Mouse (Mus musculus) lung, postnatal 0 days (tissue): ENCODE results near the gene Fgd2. TPM values are rescaled to one million over a fixed set of nuclear protein-coding genes. Genes with fewer than 3 reads are reported as not detected.

Source experiments
- ATAC-seq: fragments of 200-750 bp; cut with Nextera tagmentation; 2 replicates; pipeline ENCODE4 v1.8.0; 2017; ENCODE audit warnings: moderate library complexity
- DNase-seq: peaks from one replicate; pipeline ENCODE4 v3.0.0-alpha.2; 2016; ENCODE audit warnings: low spot score
- H3K27ac ChIP-seq: fragments of 300-500 bp; sonication (generic); 2 replicates; pipeline ENCODE4 v1.5.1; 2014; ENCODE audit warnings: antibody characterized with exemption, mild to moderate bottlenecking, low read length, mixed read lengths
- H3K27me3 ChIP-seq: fragments of 300-500 bp; sonication (generic); replicated peaks from 2 replicates; pipeline ENCODE4 v1.6.1; 2014; ENCODE audit warnings: low read length, mixed read lengths; ENCODE audit not compliant: insufficient read depth
- H3K36me3 ChIP-seq: fragments of 300-500 bp; sonication (generic); 2 replicates; pipeline ENCODE4 v1.6.1; 2014; ENCODE audit warnings: low read length, mixed read lengths; ENCODE audit not compliant: insufficient read depth
- H3K4me1 ChIP-seq: fragments of 300-500 bp; sonication (generic); 2 replicates; pipeline ENCODE4 v1.6.1; 2014; ENCODE audit warnings: antibody characterized with exemption, low read depth, low read length, mixed read lengths; ENCODE audit not compliant: insufficient read depth
- H3K4me2 ChIP-seq: fragments of 300-500 bp; sonication (generic); replicated peaks from 2 replicates; pipeline ENCODE4 v1.6.1; 2014; ENCODE audit warnings: low read depth, mild to moderate bottlenecking, low read length, moderate library complexity, mixed read lengths
- H3K4me3 ChIP-seq: fragments of 300-500 bp; sonication (generic); 2 replicates; pipeline ENCODE4 v1.5.1; 2014; ENCODE audit warnings: low read depth, low read length
- H3K9ac ChIP-seq: fragments of 300-500 bp; sonication (generic); replicated peaks from 2 replicates; pipeline ENCODE4 v1.6.1; 2014; ENCODE audit warnings: low read depth, mild to moderate bottlenecking
- H3K9me3 ChIP-seq: fragments of 300-500 bp; sonication (generic); 2 replicates; pipeline ENCODE4 v1.6.1; 2016; ENCODE audit warnings: low read length, mixed read lengths
- CTCF ChIP-seq: IDR thresholded peaks from 2 replicates; pipeline ENCODE4 v1.5.1; 2016; ENCODE audit warnings: antibody characterized with exemption, mild to moderate bottlenecking
- EP300 ChIP-seq: IDR thresholded peaks from 2 replicates; pipeline ENCODE4 v1.6.1; 2016; ENCODE audit warnings: antibody characterized with exemption, mild to moderate bottlenecking, control low read depth
- WGBS: fragments of 180-500 bp; shearing (Covaris S2); extraction: QIAGEN DNeasy Blood & Tissue Kit; methylation state at CpG from one replicate; pipeline ENCODE4 v1.1.7; 2014; 5-methylcytosine and 5-hydroxymethylcytosine counted together
- polyA plus RNA-seq: library from polyadenylated mRNA; unstranded; fragments of >200 nt; fragmentation: Nextera tagmentation; extraction: Ambion mirVana; gene quantifications from 2 replicates; pipeline ENCODE4 v1.2.1, GENCODE M21; 2015

The Fgd2 gene
- polyA plus RNA-seq, 1 experiment from 2014 or later, result 11.9 TPM

GRCm38 (mm10) chr17:29414566-29414965 lies 53.9 kb downstream of the Fgd2 start:
- H3K36me3 ChIP-seq, result no peaks in the 10 kb centered on the region
- no peaks in the 10 kb centered on the region for H3K9me3 ChIP-seq
- H3K27me3 ChIP-seq, result no peaks in the 10 kb centered on the region
- ATAC-seq (no peak), DNase-seq (peak; percentile 55)
- no peak overlapping the region for H3K27ac ChIP-seq
- no peak overlapping the region for H3K4me2 ChIP-seq
- H3K9ac ChIP-seq, result no peak overlapping the region
- no peak for TF ChIP-seq CTCF
- TF ChIP-seq EP300, result no peak
- no peak overlapping the region for H3K4me3 ChIP-seq
- H3K4me1 ChIP-seq, result no peaks in the 10 kb centered on the region; the same call in 1 of the 2 replicates
- 43% methylated on average over 2 of the region's 2 CpGs for WGBS

GRCm38 (mm10) chr17:29415761-29416662 lies 55.3 kb downstream of the Fgd2 start:
- Histone ChIP-seq H3K4me2 (peak overlapping the region; percentile 32; the same call in 1 of the 2 replicates), H3K9me3 (no peaks in the 10 kb centered on the region), H3K36me3 (no peaks in the 10 kb centered on the region), H3K4me1 (no peaks in the 10 kb centered on the region; the same call in 1 of the 2 replicates), H3K27ac (no peak overlapping the region), H3K4me3 (no peak overlapping the region), H3K27me3 (no peaks in the 10 kb centered on the region), H3K9ac (no peak overlapping the region)
- DNase-seq, result peak; percentile 58
- peak; percentile 59 for ATAC-seq
- TF ChIP-seq EP300 (no peak), CTCF (no peak)
- WGBS, result 19% methylated on average over 27 of the region's 31 CpGs

- H3K9me3 ChIP-seq, result no peaks in the 10 kb centered on the region
- no peak overlapping the region for H3K4me2 ChIP-seq
- no peaks in the 10 kb centered on the region; the same call in 1 of the 2 replicates for H3K4me1 ChIP-seq
- no peaks in the 10 kb centered on the region for H3K36me3 ChIP-seq
- DNase-seq (peak; percentile 54), ATAC-seq (0 out of 2 replicates have a peak, but pooled peaks have one; percentile 49)
- peak; percentile 40 for TF ChIP-seq CTCF
- TF ChIP-seq EP300, result no peak
- WGBS, result 54% methylated on average over 4 of the region's 5 CpGs
- no peak overlapping the region for H3K4me3 ChIP-seq
- H3K27me3 ChIP-seq, result no peaks in the 10 kb centered on the region
- no peak overlapping the region for H3K9ac ChIP-seq
- no peak overlapping the region for H3K27ac ChIP-seq
These were observed 56.0 kb downstream of the Fgd2 start for GRCm38 (mm10) chr17:29416757-29417156.

- Histone ChIP-seq H3K27ac (no peak overlapping the region), H3K36me3 (no peaks in the 10 kb centered on the region), H3K4me3 (no peak overlapping the region), H3K9ac (no peak overlapping the region), H3K9me3 (no peaks in the 10 kb centered on the region), H3K4me1 (no peaks in the 10 kb centered on the region; the same call in 1 of the 2 replicates), H3K27me3 (no peaks in the 10 kb centered on the region), H3K4me2 (no peak overlapping the region)
- no peak for DNase-seq
- no peak for ATAC-seq
- TF ChIP-seq CTCF (no peak), EP300 (no peak)
- WGBS, result 52% methylated on average over 3 of the region's 3 CpGs
These were observed 58.2 kb downstream of the Fgd2 start for GRCm38 (mm10) chr17:29418758-29419380.

- no peak for ATAC-seq
- WGBS, result 63% methylated on average over 12 of the region's 12 CpGs
- H3K27ac ChIP-seq, result no peak overlapping the region
- no peak overlapping the region for H3K9ac ChIP-seq
- no peak overlapping the region for H3K4me2 ChIP-seq
- no peaks in the 10 kb centered on the region for H3K9me3 ChIP-seq
- no peak for TF ChIP-seq CTCF
- TF ChIP-seq EP300, result no peak
- H3K27me3 ChIP-seq, result no peaks in the 10 kb centered on the region
- no peaks in the 10 kb centered on the region for H3K36me3 ChIP-seq
- H3K4me3 ChIP-seq, result no peak overlapping the region
- no peak for DNase-seq
- H3K4me1 ChIP-seq, result no peaks in the 10 kb centered on the region; the same call in 1 of the 2 replicates
These were observed 59.4 kb downstream of the Fgd2 start for GRCm38 (mm10) chr17:29419976-29420739.

- no peak for DNase-seq
- no peak for ATAC-seq
- Histone ChIP-seq H3K27ac (no peak overlapping the region), H3K36me3 (no peaks in the 10 kb centered on the region), H3K27me3 (no peaks in the 10 kb centered on the region), H3K4me3 (no peak overlapping the region), H3K9me3 (no peaks in the 10 kb centered on the region), H3K4me2 (no peak overlapping the region), H3K9ac (no peak overlapping the region), H3K4me1 (no peaks in the 10 kb centered on the region; the same call in 1 of the 2 replicates)
- 70% methylated on average over 3 of the region's 3 CpGs for WGBS
- TF ChIP-seq EP300 (no peak), CTCF (0 out of 2 replicates have a peak, but pooled peaks have one; percentile 11)
These were observed 60.6 kb downstream of the Fgd2 start for GRCm38 (mm10) chr17:29421319-29421718.
